Mouse (Mus musculus) midbrain, embryonic 16.5 days (tissue): ENCODE results near the gene Chst14. TPM values are rescaled to one million over a fixed set of nuclear protein-coding genes. Genes with fewer than 3 reads are reported as not detected.

Experiments used
- ATAC-seq: fragments of 200-750 bp; cut with Nextera tagmentation; 2 replicates; pipeline ENCODE4 v1.8.0; 2017; ENCODE audit warnings: moderate TSS enrichment
- H3K27ac ChIP-seq: fragments of 300-500 bp; sonication (generic); 2 replicates; pipeline ENCODE4 v1.5.1; 2014; ENCODE audit warnings: mild to moderate bottlenecking, low read length, mixed read lengths
- H3K27me3 ChIP-seq: fragments of 300-500 bp; sonication (generic); 2 replicates; pipeline ENCODE4 v1.6.1; 2014; ENCODE audit warnings: low read depth, low read length, mixed read lengths; ENCODE audit not compliant: control insufficient read depth, insufficient read depth
- H3K36me3 ChIP-seq: fragments of 300-500 bp; sonication (generic); 2 replicates; pipeline ENCODE4 v1.6.1; 2014; ENCODE audit warnings: mild to moderate bottlenecking, low read length, moderate library complexity, mixed read lengths; ENCODE audit not compliant: control insufficient read depth, insufficient read depth
- H3K4me1 ChIP-seq: fragments of 300-500 bp; sonication (generic); 2 replicates; pipeline ENCODE4 v1.6.1; 2014; ENCODE audit warnings: mild to moderate bottlenecking, low read length, mixed read lengths; ENCODE audit not compliant: control insufficient read depth, insufficient read depth
- H3K4me2 ChIP-seq: fragments of 300-500 bp; sonication (generic); 2 replicates; pipeline ENCODE4 v1.6.1; 2014; ENCODE audit warnings: mild to moderate bottlenecking, low read length, mixed read lengths
- H3K4me3 ChIP-seq: fragments of 300-500 bp; sonication (generic); 2 replicates; pipeline ENCODE4 v1.5.1; 2014; ENCODE audit warnings: low read depth, mild to moderate bottlenecking, low read length, moderate library complexity, mixed read lengths
- H3K9ac ChIP-seq: fragments of 300-500 bp; sonication (generic); 2 replicates; pipeline ENCODE4 v1.6.1; 2014; ENCODE audit warnings: low read depth, low read length, mixed read lengths
- H3K9me3 ChIP-seq: fragments of 300-500 bp; sonication (generic); replicated peaks from 2 replicates; pipeline ENCODE4 v1.6.1; 2014; ENCODE audit warnings: mild to moderate bottlenecking, low read length, mixed read lengths; ENCODE audit not compliant: control insufficient read depth, poor library complexity, severe bottlenecking
- WGBS: fragments of 180-500 bp; shearing (Covaris S2); extraction: QIAGEN DNeasy Blood & Tissue Kit; methylation state at CpG from one replicate; pipeline ENCODE4 v1.1.7; 2014; 5-methylcytosine and 5-hydroxymethylcytosine counted together
- polyA plus RNA-seq: library from polyadenylated mRNA; unstranded; fragments of >200 nt; fragmentation: Nextera tagmentation; extraction: Ambion mirVana; gene quantifications from 2 replicates; pipeline ENCODE4 v1.2.1, GENCODE M21; 2015

Gene Chst14
- polyA plus RNA-seq, 1 experiment from 2014 or later = 4.7 TPM

GRCm38 (mm10) chr2:118972048-118972447, 45.8 kb downstream of the Chst14 start:
- Histone ChIP-seq H3K27ac (no peak overlapping the region), H3K36me3 (no peaks in the 10 kb centered on the region), H3K4me1 (peaks cover 6% of the 10 kb centered on the region), H3K9ac (no peak overlapping the region), H3K4me3 (no peak overlapping the region), H3K4me2 (no peak overlapping the region; the same call in 1 of the 2 replicates), H3K9me3 (no peaks in the 10 kb centered on the region), H3K27me3 (peaks cover 19% of the 10 kb centered on the region)
- 85% methylated on average over 5 of the region's 5 CpGs for WGBS
- ATAC-seq = no peak

GRCm38 (mm10) chr2:118972687-118973376, 46.5 kb downstream of the Chst14 start:
- H3K27me3 ChIP-seq = peaks cover 24% of the 10 kb centered on the region
- peak; percentile 74 for ATAC-seq
- WGBS = under 1% methylated on average over 33 of the region's 33 CpGs

GRCm38 (mm10) chr2:118975855-118976254, 49.6 kb downstream of the Chst14 start:
- Histone ChIP-seq H3K4me1 (peaks cover 6% of the 10 kb centered on the region), H3K27ac (no peak overlapping the region), H3K4me2 (peak overlapping the region; percentile 91), H3K27me3 (peaks cover 24% of the 10 kb centered on the region), H3K9me3 (no peaks in the 10 kb centered on the region), H3K36me3 (no peaks in the 10 kb centered on the region), H3K4me3 (peak overlapping the region; percentile 66), H3K9ac (peak overlapping the region; percentile 79)
- ATAC-seq = peak; percentile 27; the same call in 1 of the 2 replicates
- 4% methylated on average over 15 of the region's 15 CpGs for WGBS

More at GRCm38 (mm10) chr2:118972687-118973376, 46.5 kb downstream of the Chst14 start:
- no peaks in the 10 kb centered on the region for H3K36me3 ChIP-seq
- no peaks in the 10 kb centered on the region for H3K9me3 ChIP-seq
- H3K27ac ChIP-seq = no peak overlapping the region
- peak overlapping the region; percentile 43 for H3K4me3 ChIP-seq
- peak overlapping the region; percentile 72 for H3K9ac ChIP-seq
- H3K4me1 ChIP-seq = peaks cover 6% of the 10 kb centered on the region
- H3K4me2 ChIP-seq = peak overlapping the region; percentile 90

GRCm38 (mm10) chr2:118976282-118976929, 50.1 kb downstream of the Chst14 start:
- H3K36me3 ChIP-seq = no peaks in the 10 kb centered on the region
- peak overlapping the region; percentile 34 for H3K27ac ChIP-seq
- H3K27me3 ChIP-seq = peaks cover 24% of the 10 kb centered on the region
- ATAC-seq = peak; percentile 86
- no peaks in the 10 kb centered on the region for H3K9me3 ChIP-seq
- H3K4me1 ChIP-seq = peaks cover 6% of the 10 kb centered on the region
- peak overlapping the region; percentile 91 for H3K4me2 ChIP-seq
- H3K4me3 ChIP-seq = peak overlapping the region; percentile 66
- peak overlapping the region; percentile 79 for H3K9ac ChIP-seq
- WGBS = 1% methylated on average over 55 of the region's 57 CpGs

GRCm38 (mm10) chr2:118976941-118977340, 50.6 kb downstream of the Chst14 start:
- peak overlapping the region; percentile 66 for H3K4me3 ChIP-seq
- peak overlapping the region; percentile 79 for H3K9ac ChIP-seq
- H3K9me3 ChIP-seq = no peaks in the 10 kb centered on the region
- no peak for ATAC-seq
- H3K4me2 ChIP-seq = peak overlapping the region; percentile 91
- WGBS = 16% methylated on average over 5 of the region's 5 CpGs
- H3K4me1 ChIP-seq = peaks cover 6% of the 10 kb centered on the region
- H3K27ac ChIP-seq = peak overlapping the region; percentile 34; the same call in 1 of the 2 replicates
- peaks cover 24% of the 10 kb centered on the region for H3K27me3 ChIP-seq
- no peaks in the 10 kb centered on the region for H3K36me3 ChIP-seq

GRCm38 (mm10) chr2:118978064-118978463, 51.8 kb downstream of the Chst14 start:
- WGBS = 23% methylated on average over 6 of the region's 6 CpGs
- no peak overlapping the region for H3K4me2 ChIP-seq
- H3K36me3 ChIP-seq = no peaks in the 10 kb centered on the region
- no peak for ATAC-seq
- no peaks in the 10 kb centered on the region for H3K9me3 ChIP-seq
- H3K27me3 ChIP-seq = peaks cover 24% of the 10 kb centered on the region
- no peak overlapping the region for H3K27ac ChIP-seq
- peaks cover 6% of the 10 kb centered on the region for H3K4me1 ChIP-seq
- H3K4me3 ChIP-seq = no peak overlapping the region
- H3K9ac ChIP-seq = no peak overlapping the region

Other genes starting within 250 kb of the Chst14 start
- not detected in 2 replicates for gene Ankrd63, start 222.5 kb upstream of the Chst14 start, polyA plus RNA-seq
- 0.44 and 0.50 TPM in 2 replicates for gene Plcb2, start 198.1 kb upstream of the Chst14 start, polyA plus RNA-seq
- 17.9 and 18.9 TPM in 2 replicates for gene Inafm2, start 180.7 kb upstream of the Chst14 start, polyA plus RNA-seq
- gene Ccdc9b, start 163.8 kb upstream of the Chst14 start, polyA plus RNA-seq = 1.2 and 1.6 TPM in 2 replicates
- not detected in 2 replicates for gene Phgr1, start 153.7 kb upstream of the Chst14 start, polyA plus RNA-seq
- 72.3 and 77.0 TPM in 2 replicates for gene Disp2, start 146.8 kb upstream of the Chst14 start, polyA plus RNA-seq
- 13.8 TPM in 2 replicates for gene Knstrn, start 112.5 kb upstream of the Chst14 start, polyA plus RNA-seq
- 38.6 and 46.3 TPM in 2 replicates for gene Ivd, start 64.5 kb upstream of the Chst14 start, polyA plus RNA-seq
- gene Bahd1, start 26.1 kb upstream of the Chst14 start, polyA plus RNA-seq = 6.4 and 6.9 TPM in 2 replicates
- gene Ccdc32, start 102.9 kb downstream of the Chst14 start, polyA plus RNA-seq = 40.7 and 44.6 TPM in 2 replicates
- 4.1 and 4.5 TPM in 2 replicates for gene Rpusd2, start 108.3 kb downstream of the Chst14 start, polyA plus RNA-seq
- 4.5 and 8.4 TPM in 2 replicates for gene Knl1, start 120.6 kb downstream of the Chst14 start, polyA plus RNA-seq
- gene Rad51, start 186.3 kb downstream of the Chst14 start, polyA plus RNA-seq = 5.8 and 7.5 TPM in 2 replicates
- gene Rmdn3, start 230.5 kb downstream of the Chst14 start, polyA plus RNA-seq = 52.4 and 52.9 TPM in 2 replicates
- gene Gchfr, start 241.3 kb downstream of the Chst14 start, polyA plus RNA-seq = 7.3 and 9.4 TPM in 2 replicates
- gene Gm14137, start 248.0 kb downstream of the Chst14 start, polyA plus RNA-seq = 1.2 and 1.5 TPM in 2 replicates